ENCODE assay signal across 18 mouse cellular contexts in genomic region chr12:49376318-49376992, GRCm38 (mm10). TPM values are rescaled to one million over a fixed set of nuclear protein-coding genes. Genes with fewer than 3 reads are reported as not detected.
DNase-seq lines count a peak whose midpoint lies in the region; ATAC-seq and TF ChIP-seq lines count a peak whose summit lies in the region.
"Had no signal": no experiment of that assay in that cellular context is flagged by ENCODE, and none has a peak within 500 bp of the region (broad histone marks: within the 10 kb centered on the region; RNA-seq: fewer than 3 reads in every experiment).

No protein-coding gene starts in this region.

- H3K4me3 ChIP-seq in intestine, embryonic 14.5 days (ENCODE audit: low read depth, low read length), result no peak overlapping the region
- no peak overlapping the region for H3K4me3 ChIP-seq in intestine, postnatal 0 days (ENCODE audit: low read depth, low read length)
- no peak overlapping the region for H3K4me3 ChIP-seq in midbrain, embryonic 14.5 days (replicated peaks; ENCODE audit: low read depth, low read length)
- H3K4me3 ChIP-seq in midbrain, embryonic 15.5 days, result no peak overlapping the region
- H3K4me3 ChIP-seq in forebrain, embryonic 10.5 days, result peak overlapping the region; percentile 81
- no peak overlapping the region for H3K4me3 ChIP-seq in kidney, embryonic 14.5 days (ENCODE audit: low read length)
- H3K4me3 ChIP-seq: embryonic facial prominence, embryonic 13.5 days; midbrain, embryonic 12.5 days had no signal

- H3K9me3 ChIP-seq in intestine, embryonic 14.5 days (ENCODE audit: control insufficient read depth, low read length), result no peaks in the 10 kb centered on the region
- no peaks in the 10 kb centered on the region for H3K9me3 ChIP-seq in intestine, postnatal 0 days (ENCODE audit: control insufficient read depth)
- H3K9me3 ChIP-seq in midbrain, embryonic 14.5 days (ENCODE audit: control insufficient read depth, low read length), result no peaks in the 10 kb centered on the region
- H3K9me3 ChIP-seq in midbrain, embryonic 15.5 days, result no peaks in the 10 kb centered on the region
- H3K9me3 ChIP-seq in forebrain, embryonic 10.5 days, result no peaks in the 10 kb centered on the region
- no peaks in the 10 kb centered on the region for H3K9me3 ChIP-seq in kidney, embryonic 14.5 days (ENCODE audit: control insufficient read depth, low read length)
- H3K9me3 ChIP-seq: embryonic facial prominence, embryonic 13.5 days; midbrain, embryonic 12.5 days had no signal

- 2% methylated on average over 19 of the region's 19 CpGs for WGBS in intestine, embryonic 14.5 days
- 3% methylated on average over 19 of the region's 19 CpGs for WGBS in intestine, postnatal 0 days
- WGBS in midbrain, embryonic 14.5 days, result under 1% methylated on average over 19 of the region's 19 CpGs
- 2% methylated on average over 19 of the region's 19 CpGs for WGBS in midbrain, embryonic 15.5 days
- WGBS in forebrain, embryonic 10.5 days, result under 1% methylated on average over 19 of the region's 19 CpGs
- 0% methylated on average over 19 of the region's 19 CpGs for whole genome bisulfite sequencing in kidney, embryonic 14.5 days

- H3K36me3 ChIP-seq in intestine, embryonic 14.5 days (ENCODE audit: control insufficient read depth, insufficient read depth, low read length), result no peaks in the 10 kb centered on the region
- H3K36me3 ChIP-seq in intestine, postnatal 0 days (ENCODE audit: control insufficient read depth, insufficient read depth), result no peaks in the 10 kb centered on the region
- H3K36me3 ChIP-seq in midbrain, embryonic 14.5 days (ENCODE audit: control insufficient read depth, insufficient read depth, low read length), result no peaks in the 10 kb centered on the region
- no peaks in the 10 kb centered on the region for H3K36me3 ChIP-seq in midbrain, embryonic 15.5 days (replicated peaks)
- no peaks in the 10 kb centered on the region for H3K36me3 ChIP-seq in forebrain, embryonic 10.5 days (replicated peaks)
- no peaks in the 10 kb centered on the region for H3K36me3 ChIP-seq in kidney, embryonic 14.5 days (ENCODE audit: control insufficient read depth, insufficient read depth, low read length)
- H3K36me3 ChIP-seq: embryonic facial prominence, embryonic 13.5 days; midbrain, embryonic 12.5 days had no signal

- DNase-seq in intestine, embryonic 14.5 days (ENCODE audit: low spot score), result peak; percentile 51
- peak; percentile 43 for DNase-seq in midbrain, embryonic 14.5 days
- peak; percentile 30 for DNase-seq in forebrain, embryonic 10.5 days (ENCODE audit: extremely low spot score, low spot score)
- DNase-seq in retina, embryonic 14.5 days (ENCODE audit: low spot score), result peak; percentile 27
- no peak for DNase-seq in urinary bladder, postnatal 25 days (ENCODE audit: low spot score)
- DNase-seq: adrenal gland, postnatal 25 days; cerebellum, adult 18-20 months; kidney, adult 8-10 months; lung, postnatal 14 days; spleen, adult 18-20 months had no signal

- H3K9ac ChIP-seq in intestine, embryonic 14.5 days (ENCODE audit: low read length), result no peak overlapping the region
- no peak overlapping the region for H3K9ac ChIP-seq in intestine, postnatal 0 days (ENCODE audit: low read depth, low read length)
- no peak overlapping the region for H3K9ac ChIP-seq in midbrain, embryonic 14.5 days (replicated peaks; ENCODE audit: low read length)
- H3K9ac ChIP-seq in midbrain, embryonic 15.5 days, result no peak overlapping the region
- no peak overlapping the region for H3K9ac ChIP-seq in kidney, embryonic 14.5 days (ENCODE audit: low read depth, low read length)
- H3K9ac ChIP-seq: embryonic facial prominence, embryonic 13.5 days; hindbrain, embryonic 14.5 days; midbrain, embryonic 12.5 days had no signal

- TF ChIP-seq CTCF in intestine, postnatal 0 days (IDR thresholded peaks at IDR 0.05; ENCODE audit: low read depth), result no peak

- no peaks in the 10 kb centered on the region for H3K4me1 ChIP-seq in intestine, embryonic 14.5 days (replicated peaks; ENCODE audit: control insufficient read depth, insufficient read depth, low read length)
- no peaks in the 10 kb centered on the region for H3K4me1 ChIP-seq in intestine, postnatal 0 days (replicated peaks; ENCODE audit: control insufficient read depth, insufficient read depth, low read length)
- no peaks in the 10 kb centered on the region for H3K4me1 ChIP-seq in midbrain, embryonic 14.5 days (ENCODE audit: control insufficient read depth, insufficient read depth, low read length)
- H3K4me1 ChIP-seq in midbrain, embryonic 15.5 days, result peaks cover 9% of the 10 kb centered on the region; the same call in 1 of the 2 replicates
- H3K4me1 ChIP-seq in forebrain, embryonic 10.5 days, result peaks cover 81% of the 10 kb centered on the region
- H3K4me1 ChIP-seq in kidney, embryonic 14.5 days (ENCODE audit: control insufficient read depth, insufficient read depth, low read length), result no peaks in the 10 kb centered on the region
- H3K4me1 ChIP-seq: embryonic facial prominence, embryonic 13.5 days had no signal

- no peak overlapping the region for H3K4me2 ChIP-seq in intestine, embryonic 14.5 days (ENCODE audit: low read length)
- no peak overlapping the region for H3K4me2 ChIP-seq in intestine, postnatal 0 days (replicated peaks; ENCODE audit: low read depth)
- H3K4me2 ChIP-seq in midbrain, embryonic 14.5 days (ENCODE audit: low read length), result no peak overlapping the region
- no peak overlapping the region for H3K4me2 ChIP-seq in midbrain, embryonic 15.5 days
- H3K4me2 ChIP-seq in kidney, embryonic 14.5 days (replicated peaks; ENCODE audit: low read depth, low read length), result no peak overlapping the region
- H3K4me2 ChIP-seq: embryonic facial prominence, embryonic 13.5 days; hindbrain, embryonic 14.5 days; liver, embryonic 11.5 days; midbrain, embryonic 12.5 days had no signal

- peaks cover 97% of the 10 kb centered on the region for H3K27me3 ChIP-seq in intestine, embryonic 14.5 days (replicated peaks; ENCODE audit: control insufficient read depth, insufficient read depth, low read length)
- H3K27me3 ChIP-seq in intestine, postnatal 0 days (replicated peaks; ENCODE audit: control insufficient read depth, insufficient read depth, low read length), result peaks cover 91% of the 10 kb centered on the region
- peaks cover 92% of the 10 kb centered on the region for H3K27me3 ChIP-seq in midbrain, embryonic 14.5 days (ENCODE audit: control insufficient read depth, insufficient read depth, low read length)
- H3K27me3 ChIP-seq in midbrain, embryonic 15.5 days (replicated peaks), result peaks cover 82% of the 10 kb centered on the region
- peaks cover 99% of the 10 kb centered on the region for H3K27me3 ChIP-seq in forebrain, embryonic 10.5 days (ENCODE audit: poor library complexity, severe bottlenecking)
- H3K27me3 ChIP-seq in kidney, embryonic 14.5 days (ENCODE audit: control insufficient read depth, insufficient read depth, low read length), result peaks cover 94% of the 10 kb centered on the region

- no peak overlapping the region for H3K27ac ChIP-seq in intestine, embryonic 14.5 days (ENCODE audit: low read depth)
- no peak overlapping the region for H3K27ac ChIP-seq in intestine, postnatal 0 days (ENCODE audit: low read depth, low read length)
- H3K27ac ChIP-seq in midbrain, embryonic 14.5 days (replicated peaks; ENCODE audit: low read depth, low read length), result no peak overlapping the region
- no peak overlapping the region for H3K27ac ChIP-seq in midbrain, embryonic 15.5 days
- peak overlapping the region; percentile 96 for H3K27ac ChIP-seq in forebrain, embryonic 10.5 days
- no peak overlapping the region for H3K27ac ChIP-seq in kidney, embryonic 14.5 days (ENCODE audit: low read depth, low read length)
- H3K27ac ChIP-seq: embryonic facial prominence, embryonic 13.5 days; hindbrain, embryonic 14.5 days; midbrain, embryonic 12.5 days had no signal

- ATAC-seq in intestine, embryonic 14.5 days (replicated peaks; ENCODE audit: low FRiP score, low TSS enrichment, low read depth), result no peak
- ATAC-seq in intestine, postnatal 0 days, result no peak
- ATAC-seq in midbrain, embryonic 14.5 days (ENCODE audit: low FRiP score, low TSS enrichment), result no peak
- ATAC-seq in midbrain, embryonic 15.5 days (replicated peaks), result no peak; the same call in 1 of the 2 replicates
- no peak for ATAC-seq in kidney, embryonic 14.5 days (ENCODE audit: low FRiP score, low TSS enrichment)

RNA-seq across cellular contexts. Expression of gene Foxg1, which starts 6.0 kb away (rescaled TPM):
- polyA plus RNA-seq in intestine, embryonic 14.5 days (2014; fragmentation: Nextera tagmentation; extraction: Ambion mirVana), result not detected in 2 replicates
- polyA plus RNA-seq in intestine, postnatal 0 days (2015; fragmentation: Nextera tagmentation; extraction: Ambion mirVana), result not detected in 2 replicates
- polyA plus RNA-seq in midbrain, embryonic 14.5 days (2014; fragmentation: Nextera tagmentation; extraction: Ambion mirVana), result 0.16 and 0.28 TPM in 2 replicates
- polyA plus RNA-seq in midbrain, embryonic 15.5 days (2015; fragmentation: Nextera tagmentation; extraction: Ambion mirVana), result 1.3 and 2.4 TPM in 2 replicates
- 20.2 and 20.7 TPM in 2 replicates for polyA plus RNA-seq in forebrain, embryonic 10.5 days (2016; fragmentation: Nextera tagmentation; extraction: Ambion mirVana)
- polyA plus RNA-seq in kidney, embryonic 14.5 days (2014; fragmentation: Nextera tagmentation; extraction: Ambion mirVana), result not detected in 2 replicates
- polyA plus RNA-seq: heart, embryonic 14.5 days; hindbrain, embryonic 14.5 days had no signal

RNA-seq across cellular contexts. Expression of gene Gm43517, which starts 8.5 kb away (rescaled TPM):
- not detected in 2 replicates for polyA plus RNA-seq in intestine, embryonic 14.5 days (2014; fragmentation: Nextera tagmentation; extraction: Ambion mirVana)
- not detected in 2 replicates for polyA plus RNA-seq in intestine, postnatal 0 days (2015; fragmentation: Nextera tagmentation; extraction: Ambion mirVana)
- not detected in 2 replicates for polyA plus RNA-seq in midbrain, embryonic 14.5 days (2014; fragmentation: Nextera tagmentation; extraction: Ambion mirVana)
- polyA plus RNA-seq in midbrain, embryonic 15.5 days (2015; fragmentation: Nextera tagmentation; extraction: Ambion mirVana), result 0.24 TPM in 1 of 2 replicates, not detected in the other
- 1.2 TPM in 2 replicates for polyA plus RNA-seq in forebrain, embryonic 10.5 days (2016; fragmentation: Nextera tagmentation; extraction: Ambion mirVana)
- not detected in 2 replicates for polyA plus RNA-seq in kidney, embryonic 14.5 days (2014; fragmentation: Nextera tagmentation; extraction: Ambion mirVana)
- polyA plus RNA-seq: embryonic facial prominence, embryonic 13.5 days; heart, embryonic 14.5 days; hindbrain, embryonic 14.5 days; liver, embryonic 11.5 days had no signal
